Mouse (Mus musculus) ES-Bruce4 (cell line): ENCODE measurements around the gene Ccnf.

Source experiments
- CTCF ChIP-seq: IDR thresholded peaks from one replicate; pipeline ENCODE4 v1.8.1; 2011; ENCODE audit warnings: low read depth, low read length
- EP300 ChIP-seq: IDR thresholded peaks from 2 replicates; pipeline ENCODE4 v1.6.1; 2011; ENCODE audit warnings: low read depth, low read length; ENCODE audit not compliant: insufficient read depth
- POLR2A ChIP-seq: IDR thresholded peaks from one replicate; pipeline ENCODE4 v1.8.1; 2011; ENCODE audit warnings: low read length; ENCODE audit not compliant: insufficient read depth

GRCm38 (mm10) chr17:24205284-24205888 lies 45.9 kb downstream of the Ccnf start, which contains the start of gene Tbc1d24:
- TF ChIP-seq EP300 (no peak), CTCF (no peak), POLR2A (no peak)
